Mouse (Mus musculus): ENCODE results near the gene Tma16.

DNA sequence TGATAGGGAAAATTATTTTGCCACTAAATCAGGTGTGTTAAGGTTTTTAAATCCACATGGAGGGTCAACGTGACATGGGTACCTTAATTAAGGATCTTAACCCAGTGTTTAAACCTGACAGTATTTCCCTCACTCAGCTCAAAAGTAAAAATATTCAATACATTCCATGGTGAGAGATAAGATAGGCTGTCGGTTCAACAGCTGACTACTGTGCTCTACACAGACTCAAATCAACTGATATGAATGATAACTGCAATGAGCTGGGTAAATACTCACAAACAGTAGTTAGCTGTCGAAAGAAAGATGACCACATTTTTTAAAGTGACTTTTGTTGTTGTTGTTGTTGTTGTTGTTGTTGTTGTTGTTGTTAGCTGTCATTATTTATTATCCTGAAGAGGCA, 16.5 kb downstream of the Tma16 start:
- no peak for TF ChIP-seq CTCF (IDR thresholded peaks at IDR 0.05; ENCODE audit: borderline replicate concordance, insufficient read depth, low read depth, low read length)
- TF ChIP-seq POLR2A (IDR thresholded peaks at IDR 0.05; ENCODE audit: borderline replicate concordance, insufficient read depth, low read length) = no peak

Measured in cerebellum, adult 2 months (tissue).